Mouse (Mus musculus) cerebellum, adult 2 months (tissue): ENCODE results near the gene Prss30. TPM values are rescaled to one million over a fixed set of nuclear protein-coding genes. Genes with fewer than 3 reads are reported as not detected.

Experiments used
- DNase-seq, 2 experiments: peaks; one replicate each; pipeline ENCODE4 v3.0.0; 2021
- H3K27ac ChIP-seq: fragments of 200-500 bp; 2 replicates; pipeline ENCODE4 v1.5.1; 2012; ENCODE audit warnings: low read length, control low read depth, inconsistent platforms; ENCODE audit not compliant: insufficient read depth
- H3K27me3 ChIP-seq: fragments of 200-500 bp; 2 replicates; pipeline ENCODE4 v1.6.1; 2012; ENCODE audit warnings: inconsistent platforms, mild to moderate bottlenecking, low read length, moderate library complexity; ENCODE audit not compliant: control insufficient read depth, insufficient read depth
- H3K4me1 ChIP-seq: fragments of 200-500 bp; 2 replicates; pipeline ENCODE4 v1.6.1; 2011; ENCODE audit warnings: low read length; ENCODE audit not compliant: control insufficient read depth, insufficient read depth
- H3K4me3 ChIP-seq: fragments of 200-500 bp; replicated peaks from 2 replicates; pipeline ENCODE3; 2011; ENCODE audit warnings: mild to moderate bottlenecking, low read depth, low read length, control low read depth; ENCODE audit not compliant: insufficient read depth
- CTCF ChIP-seq: fragments of 200-500 bp; IDR thresholded peaks from 2 replicates; pipeline ENCODE4 v1.5.1; 2011; ENCODE audit warnings: low read depth, mild to moderate bottlenecking, control low read depth, low read length, moderate library complexity, borderline replicate concordance; ENCODE audit not compliant: insufficient read depth
- POLR2A ChIP-seq: fragments of 200-500 bp; IDR thresholded peaks from 2 replicates; pipeline ENCODE4 v1.6.1; 2011; ENCODE audit warnings: low read length, control low read depth, borderline replicate concordance; ENCODE audit not compliant: insufficient read depth
- WGBS: fragments of 180-500 bp; shearing (Covaris S2); methylation state at CpG from one replicate; pipeline ENCODE4 v1.1.7; 2018; 5-methylcytosine and 5-hydroxymethylcytosine counted together
- polyA plus RNA-seq: library from polyadenylated mRNA; depleted of rRNA; stranded (reverse); fragments of >200 nt; gene quantifications from 2 replicates; pipeline ENCODE4 v1.2.3, GENCODE M21; 2012

Gene Prss30
- polyA plus RNA-seq, 1 experiment: 0.11 TPM

DNA sequence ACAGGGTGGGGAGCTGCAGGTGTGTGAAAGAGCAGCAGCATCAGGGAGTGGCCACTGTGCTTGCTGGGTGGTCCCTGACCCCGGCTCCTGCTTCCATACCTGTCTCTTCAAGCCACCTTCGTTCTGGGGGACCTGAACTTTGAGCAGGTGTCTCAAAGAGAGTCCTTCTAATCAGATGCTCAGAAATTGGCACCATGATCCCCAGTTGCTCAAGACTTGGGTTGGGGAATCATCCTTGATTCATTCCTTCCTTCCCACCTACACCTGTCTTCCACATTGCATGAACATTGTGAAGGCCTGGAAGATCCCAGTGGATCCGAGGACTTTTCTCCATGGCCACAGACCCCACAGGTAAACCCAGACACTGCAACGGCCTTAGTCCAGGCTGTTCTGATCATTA lies 27.7 kb upstream of the Prss30 start:
- 75% methylated on average over 4 of the region's 4 CpGs for WGBS
- no peak for DNase-seq

GRCm38 (mm10) chr17:24007391-24007790 lies 27.0 kb upstream of the Prss30 start:
- Histone ChIP-seq H3K27ac (no peak overlapping the region), H3K4me1 (no peaks in the 10 kb centered on the region), H3K27me3 (no peaks in the 10 kb centered on the region), H3K4me3 (no peak overlapping the region)
- TF ChIP-seq CTCF: no peak
- no peak for TF ChIP-seq POLR2A
- no peak for DNase-seq
- 48% methylated on average over 1 of the region's 1 CpGs for WGBS

More for the DNA sequence above, 27.7 kb upstream of the Prss30 start:
- Histone ChIP-seq H3K27ac (no peak overlapping the region), H3K4me1 (no peaks in the 10 kb centered on the region), H3K4me3 (no peak overlapping the region), H3K27me3 (no peaks in the 10 kb centered on the region)
- no peak for TF ChIP-seq POLR2A
- no peak for TF ChIP-seq CTCF

DNA sequence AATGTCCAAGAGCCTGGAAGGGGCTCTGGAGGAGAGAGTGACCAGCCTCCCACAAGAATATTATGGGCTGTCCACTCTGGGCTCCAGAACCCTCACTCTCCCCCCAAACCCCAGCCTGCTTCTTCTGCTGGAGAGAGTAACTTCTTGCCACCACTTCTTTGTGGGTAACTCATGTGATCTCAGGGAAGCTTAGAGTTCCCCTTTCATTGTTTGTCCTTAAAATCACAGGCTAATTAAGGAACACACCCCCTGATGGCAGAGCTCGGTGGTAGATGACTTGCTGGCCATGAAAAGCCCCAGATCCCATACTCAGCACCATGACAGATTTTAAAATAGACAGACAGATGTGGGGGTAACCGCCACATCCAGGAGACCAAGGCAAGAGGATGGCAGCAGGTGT lies 26.6 kb upstream of the Prss30 start:
- H3K4me1 ChIP-seq: no peaks in the 10 kb centered on the region
- H3K4me3 ChIP-seq: no peak overlapping the region
- no peak overlapping the region for H3K27ac ChIP-seq
- WGBS: 46% methylated on average over 2 of the region's 2 CpGs
- DNase-seq: no peak
- no peaks in the 10 kb centered on the region for H3K27me3 ChIP-seq
- no peak for TF ChIP-seq CTCF
- no peak for TF ChIP-seq POLR2A

DNA sequence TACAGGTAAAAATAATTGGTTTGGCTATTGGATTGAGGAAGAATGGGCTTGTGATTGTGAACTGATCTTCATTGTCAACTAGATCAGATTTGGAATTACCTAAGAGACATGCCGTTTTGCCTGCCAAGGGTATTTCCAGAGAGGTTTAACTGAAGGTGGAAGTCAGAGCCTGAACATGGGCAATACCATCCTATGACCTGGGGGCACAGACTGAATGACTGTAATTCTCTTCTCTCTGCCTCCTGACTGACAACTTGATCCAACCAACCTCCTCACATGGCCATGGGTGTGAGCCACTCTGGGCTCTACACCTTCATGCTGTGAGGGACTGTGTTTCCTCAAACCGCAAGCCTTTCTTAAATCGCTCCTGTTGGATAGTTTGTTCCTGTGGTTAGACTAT lies 24.7 kb upstream of the Prss30 start:
- TF ChIP-seq POLR2A (no peak), CTCF (no peak)
- H3K4me3 ChIP-seq: no peak overlapping the region
- no peaks in the 10 kb centered on the region for H3K4me1 ChIP-seq
- WGBS: 96% methylated on average over 3 of the region's 3 CpGs
- no peak for DNase-seq
- H3K27me3 ChIP-seq: no peaks in the 10 kb centered on the region
- H3K27ac ChIP-seq: no peak overlapping the region

DNA sequence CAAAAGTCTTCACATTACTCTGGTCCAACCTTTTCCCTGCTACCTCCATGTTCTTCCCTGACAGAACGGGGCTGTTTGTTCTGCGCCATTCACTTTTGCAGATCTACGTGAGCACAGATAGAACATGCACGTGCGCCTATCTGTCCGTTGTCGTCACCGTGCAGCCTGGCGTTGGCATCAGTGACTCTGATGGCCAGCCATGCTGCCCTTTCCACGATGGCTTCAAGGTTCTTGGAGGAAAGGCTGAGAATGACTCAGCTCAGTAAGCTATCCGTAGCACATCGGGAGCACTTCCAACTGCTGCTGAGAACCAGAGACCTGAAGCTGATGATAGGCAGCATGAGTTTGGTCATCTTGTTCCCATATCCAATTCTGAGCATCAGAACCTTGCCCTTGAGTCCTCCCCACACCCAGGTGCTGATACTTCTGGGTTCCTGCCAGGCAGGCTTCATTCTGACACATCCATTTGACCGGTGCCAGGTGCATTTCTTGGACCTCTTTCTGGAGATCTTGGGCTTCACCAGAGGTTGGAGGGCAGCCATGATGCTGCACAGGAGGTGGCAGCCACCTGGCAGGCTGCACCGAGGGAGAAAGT lies 23.8 kb upstream of the Prss30 start:
- H3K4me3 ChIP-seq: no peak overlapping the region
- 43% methylated on average over 14 of the region's 14 CpGs for WGBS
- H3K4me1 ChIP-seq: no peaks in the 10 kb centered on the region
- peak; percentile 55 to 69 for DNase-seq
- no peaks in the 10 kb centered on the region for H3K27me3 ChIP-seq
- no peak for TF ChIP-seq POLR2A
- no peak for TF ChIP-seq CTCF
- H3K27ac ChIP-seq: no peak overlapping the region

DNA sequence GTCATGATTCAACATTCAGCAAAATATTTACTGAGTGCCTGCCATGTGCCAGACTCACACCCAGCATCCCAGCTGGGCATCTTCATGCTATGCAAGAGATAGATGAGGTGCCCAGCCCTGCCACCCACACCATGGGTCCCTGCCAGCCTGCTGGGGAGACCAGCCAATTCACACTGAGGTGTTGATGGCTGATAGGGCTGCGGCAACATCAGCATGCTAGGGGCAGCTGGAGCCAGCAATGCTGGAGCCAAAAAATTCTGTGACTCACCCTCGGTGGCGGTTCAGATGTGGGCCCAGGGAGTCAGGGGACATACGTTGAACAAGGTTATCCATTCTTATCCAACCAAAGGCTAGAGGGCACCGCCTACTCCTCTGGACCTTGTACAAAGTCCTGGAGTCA lies 20.0 kb upstream of the Prss30 start:
- DNase-seq: peak in 1 of 2 experiments; percentile 17
- Histone ChIP-seq H3K4me3 (no peak overlapping the region), H3K4me1 (no peaks in the 10 kb centered on the region), H3K27me3 (no peaks in the 10 kb centered on the region), H3K27ac (no peak overlapping the region)
- 24% methylated on average over 5 of the region's 5 CpGs for WGBS
- no peak for TF ChIP-seq POLR2A
- no peak for TF ChIP-seq CTCF

DNA sequence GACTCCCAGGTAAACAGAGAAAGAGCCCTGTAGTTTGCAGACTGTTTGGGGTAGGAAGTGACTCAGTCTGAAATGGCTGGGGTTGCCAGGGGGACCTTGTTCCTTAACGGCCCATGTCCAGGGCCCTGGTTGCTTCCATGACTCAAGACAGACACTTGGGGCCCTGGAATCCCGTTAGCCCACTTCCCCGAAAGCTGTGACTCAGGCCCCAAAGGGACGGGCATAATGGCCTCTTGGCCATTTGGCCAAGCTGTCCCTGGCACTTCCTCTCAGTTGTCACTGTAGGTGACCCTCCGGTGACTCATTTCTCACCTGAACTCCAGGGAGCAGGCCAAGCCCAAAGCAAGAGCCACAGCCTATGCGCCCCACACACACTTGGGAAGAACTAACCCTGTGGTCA lies 18.0 kb upstream of the Prss30 start:
- DNase-seq: peak in 1 of 2 experiments; percentile 55
- Histone ChIP-seq H3K27ac (no peak overlapping the region), H3K27me3 (no peaks in the 10 kb centered on the region), H3K4me3 (no peak overlapping the region), H3K4me1 (no peaks in the 10 kb centered on the region)
- 56% methylated on average over 6 of the region's 6 CpGs for WGBS
- TF ChIP-seq CTCF: no peak
- no peak for TF ChIP-seq POLR2A

GRCm38 (mm10) chr17:23997901-23998300 lies 17.5 kb upstream of the Prss30 start, which contains the start of gene Prss22:
Prss22 (minus strand) TSS chr17:23998100.
- WGBS: 78% methylated on average over 2 of the region's 2 CpGs
- TF ChIP-seq POLR2A (no peak), CTCF (no peak)
- no peak for DNase-seq

More at GRCm38 (mm10) chr17:23997901-23998300, 17.5 kb upstream of the Prss30 start, which contains the start of gene Prss22:
- Histone ChIP-seq H3K4me3 (no peak within 1 kb of the TSS), H3K27me3 (no peaks in the 10 kb centered on the region), H3K4me1 (no peaks in the 10 kb centered on the region), H3K27ac (no peak within 1 kb of the TSS)
